Mouse (Mus musculus): ENCODE data around the gene Cyp2j5. TPM values are rescaled to one million over a fixed set of nuclear protein-coding genes. Genes with fewer than 3 reads are reported as not detected.
"Not testable (repeated sequence)": the region's sequence is repeated elsewhere in the genome, so short reads cannot be mapped to it uniquely, and the experiment has no call there.

Gene Cyp2j5
- under 1 TPM in 1 of 4 experiments, not detected in 3; 0.17 TPM for total RNA-seq (2022)

GRCm38 (mm10) chr4:96663991-96664390 lies at the start of gene Cyp2j5:
Gene Cyp2j5 (minus strand): TSS chr4:96664154.
- DNase-seq (ENCODE audit: low spot score in 2 of 2), result no peak

GRCm38 (mm10) chr4:96705281-96705951 lies 41.5 kb upstream of the Cyp2j5 start:
- DNase-seq (ENCODE audit: low spot score in 2 of 2), result peak; percentile 48 to 81

GRCm38 (mm10) chr4:96698218-96698561 lies 34.2 kb upstream of the Cyp2j5 start:
- no peak for DNase-seq (ENCODE audit: low spot score in 2 of 2)

GRCm38 (mm10) chr4:96697511-96698217 lies 33.7 kb upstream of the Cyp2j5 start:
- DNase-seq (ENCODE audit: low spot score in 2 of 2), result peak; percentile 30 to 50

- DNase-seq (ENCODE audit: low spot score in 2 of 2), result peak; percentile 70 to 79
These were observed 32.8 kb upstream of the Cyp2j5 start for GRCm38 (mm10) chr4:96696614-96697360.

- no peak for DNase-seq (ENCODE audit: low spot score in 2 of 2)
These were observed 23.4 kb upstream of the Cyp2j5 start for GRCm38 (mm10) chr4:96687358-96687803.

GRCm38 (mm10) chr4:96683474-96683873 lies 19.5 kb upstream of the Cyp2j5 start:
- no peak for DNase-seq (ENCODE audit: low spot score in 2 of 2)

- DNase-seq (ENCODE audit: low spot score in 2 of 2), result no peak
These were observed 17.0 kb upstream of the Cyp2j5 start for GRCm38 (mm10) chr4:96680966-96681365.

GRCm38 (mm10) chr4:96680233-96680632 lies 16.3 kb upstream of the Cyp2j5 start:
- DNase-seq (ENCODE audit: low spot score in 2 of 2), result peak in 1 of 2 experiments; percentile 46

GRCm38 (mm10) chr4:96664668-96665454 lies 907 bp upstream of the Cyp2j5 start:
- no peak for DNase-seq (ENCODE audit: low spot score in 2 of 2)

- no peak for DNase-seq (ENCODE audit: low spot score in 2 of 2)
These were observed 28.5 kb downstream of the Cyp2j5 start for GRCm38 (mm10) chr4:96635455-96635854.

- DNase-seq (ENCODE audit: low spot score in 2 of 2), result no peak
These were observed 41.5 kb downstream of the Cyp2j5 start for GRCm38 (mm10) chr4:96622474-96622873.

GRCm38 (mm10) chr4:96591791-96592150 lies 72.2 kb downstream of the Cyp2j5 start:
- DNase-seq (ENCODE audit: low spot score in 2 of 2), result peak; percentile 52 to 81

GRCm38 (mm10) chr4:96590911-96591790 lies 72.8 kb downstream of the Cyp2j5 start, which contains the start of gene Cyp2j9:
Gene Cyp2j9 (minus strand): TSS chr4:96591578.
- peak in 1 of 2 experiments; percentile 57 for DNase-seq (ENCODE audit: low spot score in 2 of 2)

- peak in 1 of 2 experiments; percentile 10 for DNase-seq (ENCODE audit: low spot score in 2 of 2)
These were observed 82.4 kb downstream of the Cyp2j5 start for GRCm38 (mm10) chr4:96581425-96582088.

GRCm38 (mm10) chr4:96580351-96580750 lies 83.6 kb downstream of the Cyp2j5 start:
- not testable (repeated sequence) for DNase-seq (ENCODE audit: low spot score in 2 of 2)
